Mouse (Mus musculus) myocyte (in vitro differentiated cells): ENCODE measurements around the gene Ppp1r32. TPM values are rescaled to one million over a fixed set of nuclear protein-coding genes. Genes with fewer than 3 reads are reported as not detected.
A peak's percentile ranks its signal among the peaks of the same experiment; 100 is the strongest.

Source experiments
- H3K27me3 ChIP-seq: one replicate; pipeline ENCODE4 v1.6.1; 2011; ENCODE audit not compliant: control insufficient read depth, insufficient read depth, insufficient read length
- H3K36me3 ChIP-seq: one replicate; pipeline ENCODE4 v1.6.1; 2011; ENCODE audit not compliant: control insufficient read depth, insufficient read depth
- H3K4me2 ChIP-seq: one replicate; pipeline ENCODE4 v1.6.1; 2011; ENCODE audit warnings: low read depth, control low read depth
- H3K4me3 ChIP-seq: one replicate; pipeline ENCODE4 v1.5.1; 2011; ENCODE audit warnings: mild to moderate bottlenecking, control low read depth, moderate library complexity
- H3K79me2 ChIP-seq: one replicate; pipeline ENCODE4 v1.6.1; 2011; ENCODE audit not compliant: control insufficient read depth, insufficient read depth
- H3ac ChIP-seq: one replicate; pipeline ENCODE4 v1.6.1; 2011; ENCODE audit not compliant: control insufficient read depth, insufficient read length
- CEBPB ChIP-seq: IDR thresholded peaks from 2 replicates; pipeline ENCODE4 v1.6.1; 2011; ENCODE audit warnings: mild to moderate bottlenecking, moderate library complexity; ENCODE audit not compliant: poor library complexity, insufficient read depth, severe bottlenecking
- E2F4 ChIP-seq: IDR thresholded peaks from one replicate; pipeline ENCODE4 v1.6.1; 2011; ENCODE audit warnings: mild to moderate bottlenecking, control low read depth, moderate library complexity; ENCODE audit not compliant: insufficient read depth
- MAX ChIP-seq: IDR thresholded peaks from one replicate; pipeline ENCODE4 v1.6.1; 2011; ENCODE audit warnings: low read depth, mild to moderate bottlenecking, control low read depth
- MYOD1 ChIP-seq, 3 experiments: IDR thresholded peaks; one replicate each; pipeline ENCODE4 v1.6.1; 2011; ENCODE audit warnings: control low read depth in 2 of 3, low read depth in 2 of 3, mild to moderate bottlenecking in 2 of 3, moderate library complexity in 1 of 3; ENCODE audit not compliant: insufficient read length in 2 of 3, control insufficient read depth in 1 of 3
- MYOG ChIP-seq, 3 experiments: IDR thresholded peaks; one replicate each; pipeline ENCODE4 v1.6.1; 2011; ENCODE audit warnings: control low read depth in 2 of 3, low read depth in 2 of 3, mild to moderate bottlenecking in 2 of 3; ENCODE audit not compliant: insufficient read length in 2 of 3, control insufficient read depth in 1 of 3, insufficient read depth in 1 of 3
- POLR2A ChIP-seq: IDR thresholded peaks from one replicate; pipeline ENCODE4 v1.6.1; 2011; ENCODE audit warnings: low read depth, mild to moderate bottlenecking, control low read depth, moderate library complexity; ENCODE audit not compliant: insufficient read length
- POLR2AphosphoS2 ChIP-seq: IDR thresholded peaks from one replicate; pipeline ENCODE4 v1.6.1; 2011; ENCODE audit warnings: low read depth, control low read depth; ENCODE audit not compliant: insufficient read length
- REST ChIP-seq: IDR thresholded peaks from one replicate; pipeline ENCODE4 v1.6.1; 2011; ENCODE audit warnings: mild to moderate bottlenecking, control low read depth, moderate library complexity; ENCODE audit not compliant: insufficient read depth, insufficient read length
- SRF ChIP-seq: IDR thresholded peaks from one replicate; pipeline ENCODE4 v1.6.1; 2011; ENCODE audit warnings: low read depth; ENCODE audit not compliant: control insufficient read depth, insufficient read length
- TCF12 ChIP-seq: IDR thresholded peaks from one replicate; pipeline ENCODE4 v1.6.1; 2011; ENCODE audit warnings: mild to moderate bottlenecking, control low read depth; ENCODE audit not compliant: poor library complexity, insufficient read depth, severe bottlenecking
- TCF3 ChIP-seq: IDR thresholded peaks from one replicate; pipeline ENCODE4 v1.6.1; 2011; ENCODE audit warnings: low read depth, control low read depth; ENCODE audit not compliant: insufficient read length
- USF1 ChIP-seq: IDR thresholded peaks from one replicate; pipeline ENCODE4 v1.6.1; 2011; ENCODE audit warnings: low read depth, mild to moderate bottlenecking, control low read depth, moderate library complexity
- polyA plus RNA-seq: library from polyadenylated mRNA; unstranded; fragments of >200 nt; fragmentation: generic; extraction: Trizol; gene quantifications from one replicate; pipeline ENCODE4 v1.2.1, GENCODE M21; 2012; ENCODE audit warnings: missing spikeins

Ppp1r32 gene
- polyA plus RNA-seq, 1 experiment = 0.11 TPM

DNA sequence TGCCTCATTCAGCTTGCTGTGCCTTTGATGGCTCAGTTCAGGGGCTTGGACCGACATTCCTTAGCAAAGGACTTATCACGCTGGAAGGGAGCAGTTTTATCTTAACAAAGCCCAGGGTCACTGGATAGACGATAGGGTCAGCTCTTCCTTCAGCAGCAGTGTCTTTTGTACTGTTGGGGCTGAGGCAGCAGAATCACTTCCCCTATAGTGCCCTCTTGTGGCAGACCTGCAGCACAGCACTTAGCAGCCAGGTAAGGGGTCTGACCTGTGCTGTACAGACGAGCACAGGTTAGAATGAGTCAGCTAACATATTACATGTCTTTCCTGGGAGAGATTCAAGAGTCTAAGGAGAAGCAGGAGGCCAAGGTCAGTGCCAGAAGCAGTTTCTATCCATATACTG lies 19.8 kb upstream of the Ppp1r32 start:
- Histone ChIP-seq H3K27me3 (no peaks in the 10 kb centered on the region), H3K79me2 (no peaks in the 10 kb centered on the region), H3ac (no peak overlapping the region), H3K4me2 (no peak overlapping the region), H3K36me3 (peaks cover 37% of the 10 kb centered on the region), H3K4me3 (no peak overlapping the region)
- TF ChIP-seq POLR2AphosphoS2 (no peak), MAX (no peak), REST (no peak), SRF (no peak), TCF3 (no peak), MYOG (IDR thresholded peaks at IDR 0.05; ENCODE audit: control insufficient read depth in 1 of 3, insufficient read depth in 1 of 3, insufficient read length in 2 of 3, low read depth in 2 of 3) (no peak), TCF12 (no peak), MYOD1 (IDR thresholded peaks at IDR 0.05; ENCODE audit: control insufficient read depth in 1 of 3, insufficient read length in 2 of 3, low read depth in 2 of 3) (no peak)

DNA sequence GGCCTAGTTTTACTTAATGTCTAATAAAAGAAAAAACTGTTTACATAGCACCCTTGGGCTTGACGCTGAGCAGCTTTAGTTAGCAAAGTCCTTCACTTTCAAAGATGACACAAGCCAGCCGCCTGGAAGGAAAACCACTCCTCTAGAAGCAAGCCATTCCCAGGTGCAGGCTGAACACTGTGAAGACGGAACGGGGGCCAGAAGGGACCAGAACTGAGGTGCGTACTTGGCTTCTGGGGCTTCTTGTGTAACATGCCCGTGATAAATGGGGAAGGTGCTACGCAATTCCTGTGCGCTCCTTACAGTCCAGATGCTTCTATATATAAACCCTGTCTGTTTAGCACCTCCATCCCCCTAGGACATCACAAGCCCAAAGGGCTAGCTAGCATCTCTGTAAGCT lies 17.9 kb upstream of the Ppp1r32 start:
- H3K79me2 ChIP-seq = no peaks in the 10 kb centered on the region
- H3K27me3 ChIP-seq = no peaks in the 10 kb centered on the region
- no peak overlapping the region for H3K4me2 ChIP-seq
- H3K4me3 ChIP-seq = no peak overlapping the region
- H3ac ChIP-seq = no peak overlapping the region
- H3K36me3 ChIP-seq = peaks cover 30% of the 10 kb centered on the region
- TF ChIP-seq SRF = no peak
- no peak for TF ChIP-seq MYOD1 (IDR thresholded peaks at IDR 0.05; ENCODE audit: control insufficient read depth in 1 of 3, insufficient read length in 2 of 3, low read depth in 2 of 3)
- TF ChIP-seq REST = no peak
- TF ChIP-seq POLR2AphosphoS2 = no peak
- no peak for TF ChIP-seq MYOG (IDR thresholded peaks at IDR 0.05; ENCODE audit: control insufficient read depth in 1 of 3, insufficient read depth in 1 of 3, insufficient read length in 2 of 3, low read depth in 2 of 3)
- no peak for TF ChIP-seq TCF12

DNA sequence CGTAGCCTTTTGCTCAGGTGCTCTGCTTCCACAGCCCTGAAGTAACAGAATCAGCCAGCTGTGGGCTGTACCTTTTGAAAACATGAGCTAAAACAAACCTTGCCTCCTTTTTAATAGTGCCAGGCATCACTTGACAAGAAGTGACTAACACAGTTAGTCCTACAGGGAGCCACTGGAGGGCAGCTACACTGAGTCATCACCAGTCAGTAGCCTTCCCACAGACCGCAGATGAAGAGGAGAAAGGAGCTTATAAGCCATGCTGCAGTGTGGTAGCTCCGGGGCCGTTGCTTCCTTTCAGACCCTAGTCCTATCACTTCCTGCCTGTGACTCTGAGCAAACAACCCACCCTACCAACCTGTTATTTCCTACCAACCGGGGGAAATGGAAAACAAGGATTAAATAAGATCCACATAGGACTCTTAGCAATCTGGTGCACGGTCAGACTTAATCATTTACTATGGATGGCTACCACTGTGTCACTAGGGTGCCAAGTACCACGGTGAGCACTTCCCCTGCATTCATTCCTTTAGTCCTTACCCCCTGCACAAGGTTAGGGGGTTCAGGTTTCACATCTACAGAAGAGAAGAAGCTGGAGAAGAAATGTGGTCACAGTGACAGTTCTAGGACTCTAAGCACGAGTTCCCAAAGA lies 14.9 kb upstream of the Ppp1r32 start:
- Histone ChIP-seq H3K4me2 (peak overlapping the region; percentile 82), H3K4me3 (no peak overlapping the region), H3ac (no peak overlapping the region), H3K79me2 (no peaks in the 10 kb centered on the region), H3K36me3 (peaks cover 18% of the 10 kb centered on the region), H3K27me3 (no peaks in the 10 kb centered on the region)
- TF ChIP-seq REST (no peak), SRF (no peak), USF1 (no peak), POLR2A (no peak), TCF12 (no peak), E2F4 (no peak), MYOG (IDR thresholded peaks at IDR 0.05; ENCODE audit: control insufficient read depth in 1 of 3, insufficient read depth in 1 of 3, insufficient read length in 2 of 3, low read depth in 2 of 3) (no peak), MAX (no peak), MYOD1 (IDR thresholded peaks at IDR 0.05; ENCODE audit: control insufficient read depth in 1 of 3, insufficient read length in 2 of 3, low read depth in 2 of 3) (no peak), TCF3 (no peak), POLR2AphosphoS2 (no peak), CEBPB (no peak)

DNA sequence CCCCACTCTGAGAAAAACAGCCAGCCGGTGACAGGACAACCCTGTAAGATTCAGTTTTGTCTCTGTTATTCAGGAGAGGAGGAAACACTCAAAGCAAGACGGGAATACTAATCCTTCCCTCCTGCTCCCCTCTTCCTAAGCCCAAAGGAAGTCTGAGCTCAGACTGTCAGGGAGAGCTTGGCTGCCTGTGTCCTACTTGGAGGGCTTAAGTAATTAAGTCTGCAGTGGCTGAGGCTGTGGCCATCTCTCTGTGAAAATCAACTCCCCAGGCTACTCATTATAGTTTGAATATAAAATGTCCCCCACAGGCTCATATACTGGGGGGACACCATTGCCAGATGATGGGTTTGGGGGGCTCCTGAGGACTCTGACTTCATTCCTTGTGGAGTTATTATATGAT lies 14.2 kb upstream of the Ppp1r32 start:
- H3K79me2 ChIP-seq = no peaks in the 10 kb centered on the region
- no peak overlapping the region for H3ac ChIP-seq
- H3K4me3 ChIP-seq = no peak overlapping the region
- peak overlapping the region; percentile 35 for H3K4me2 ChIP-seq
- peaks cover 12% of the 10 kb centered on the region for H3K36me3 ChIP-seq
- H3K27me3 ChIP-seq = no peaks in the 10 kb centered on the region
- TF ChIP-seq MAX (no peak), E2F4 (no peak), CEBPB (no peak), POLR2AphosphoS2 (no peak), SRF (no peak), TCF12 (no peak), MYOD1 (IDR thresholded peaks at IDR 0.05; ENCODE audit: control insufficient read depth in 1 of 3, insufficient read length in 2 of 3, low read depth in 2 of 3) (no peak), TCF3 (no peak), POLR2A (no peak), MYOG (IDR thresholded peaks at IDR 0.05; ENCODE audit: control insufficient read depth in 1 of 3, insufficient read depth in 1 of 3, insufficient read length in 2 of 3, low read depth in 2 of 3) (no peak), REST (no peak), USF1 (no peak)

DNA sequence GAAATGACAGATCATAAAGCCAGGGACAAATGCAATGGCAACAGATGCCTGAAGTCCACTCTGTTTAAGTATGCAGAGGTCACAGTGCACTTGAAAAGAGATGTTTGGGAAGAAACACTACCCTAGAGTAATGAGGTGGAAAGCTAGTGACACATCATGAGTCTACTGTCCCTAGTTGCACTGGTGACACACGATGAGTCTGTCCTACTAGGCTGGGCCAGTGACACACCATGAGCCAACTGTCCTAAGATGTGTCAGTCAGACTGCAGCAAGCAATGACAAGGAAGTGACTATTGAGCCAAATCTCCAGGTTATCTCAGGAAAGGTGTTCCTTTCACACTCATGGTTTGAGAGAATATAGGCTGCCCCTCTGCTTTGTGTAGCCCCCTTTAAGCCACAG lies 12.9 kb upstream of the Ppp1r32 start:
- Histone ChIP-seq H3K27me3 (no peaks in the 10 kb centered on the region), H3ac (no peak overlapping the region)

More for the DNA sequence above, 12.9 kb upstream of the Ppp1r32 start:
- no peak overlapping the region for H3K4me3 ChIP-seq
- H3K79me2 ChIP-seq = no peaks in the 10 kb centered on the region
- H3K36me3 ChIP-seq = peaks cover 7% of the 10 kb centered on the region
- H3K4me2 ChIP-seq = no peak overlapping the region
- TF ChIP-seq MAX = no peak
- TF ChIP-seq USF1 = no peak
- TF ChIP-seq MYOG (IDR thresholded peaks at IDR 0.05; ENCODE audit: control insufficient read depth in 1 of 3, insufficient read depth in 1 of 3, insufficient read length in 2 of 3, low read depth in 2 of 3) = no peak
- no peak for TF ChIP-seq TCF12
- no peak for TF ChIP-seq TCF3
- TF ChIP-seq MYOD1 (IDR thresholded peaks at IDR 0.05; ENCODE audit: control insufficient read depth in 1 of 3, insufficient read length in 2 of 3, low read depth in 2 of 3) = no peak
- TF ChIP-seq SRF = no peak
- TF ChIP-seq E2F4 = no peak
- TF ChIP-seq CEBPB = no peak
- no peak for TF ChIP-seq POLR2A
- no peak for TF ChIP-seq REST
- TF ChIP-seq POLR2AphosphoS2 = no peak
